Mouse (Mus musculus) embryonic facial prominence, embryonic 11.5 days (tissue): Measurements from ENCODE around the gene Dus3l. TPM values are rescaled to one million over a fixed set of nuclear protein-coding genes. Genes with fewer than 3 reads are reported as not detected.

Experiments
- ATAC-seq: fragments of 200-750 bp; cut with Nextera tagmentation; replicated peaks from 2 replicates; pipeline ENCODE4 v1.8.0; 2017; ENCODE audit warnings: low read depth; ENCODE audit not compliant: insufficient number of reproducible peaks, low FRiP score, low TSS enrichment
- DNase-seq: peaks from one replicate; pipeline ENCODE4 v3.0.0-alpha.2; 2015; ENCODE audit warnings: low spot score
- H3K27ac ChIP-seq: fragments of 300-500 bp; sonication (generic); replicated peaks from 2 replicates; pipeline ENCODE4 v1.5.1; 2014; ENCODE audit warnings: mild to moderate bottlenecking, low read depth, low read length, control low read depth
- H3K27me3 ChIP-seq: fragments of 300-500 bp; sonication (generic); 2 replicates; pipeline ENCODE4 v1.6.1; 2014; ENCODE audit warnings: mild to moderate bottlenecking, low read length, moderate library complexity, mixed read lengths; ENCODE audit not compliant: control insufficient read depth, insufficient read depth
- H3K36me3 ChIP-seq: fragments of 300-500 bp; sonication (generic); replicated peaks from 2 replicates; pipeline ENCODE4 v1.6.1; 2014; ENCODE audit warnings: low read depth, mild to moderate bottlenecking, low read length, moderate library complexity, mixed read lengths; ENCODE audit not compliant: control insufficient read depth, insufficient read depth
- H3K4me1 ChIP-seq: fragments of 300-500 bp; sonication (generic); 2 replicates; pipeline ENCODE4 v1.6.1; 2014; ENCODE audit warnings: low read length, mixed read lengths; ENCODE audit not compliant: control insufficient read depth, insufficient read depth
- H3K4me2 ChIP-seq: fragments of 300-500 bp; sonication (generic); 2 replicates; pipeline ENCODE4 v1.6.1; 2014; ENCODE audit warnings: low read depth, mild to moderate bottlenecking, control low read depth, low read length, moderate library complexity
- H3K4me3 ChIP-seq: fragments of 300-500 bp; sonication (generic); 2 replicates; pipeline ENCODE4 v1.5.1; 2014; ENCODE audit warnings: low read depth, low read length, control low read depth
- H3K9ac ChIP-seq: fragments of 300-500 bp; sonication (generic); replicated peaks from 2 replicates; pipeline ENCODE4 v1.6.1; 2014; ENCODE audit warnings: mild to moderate bottlenecking, control low read depth, low read length
- H3K9me3 ChIP-seq: fragments of 300-500 bp; sonication (generic); replicated peaks from 2 replicates; pipeline ENCODE4 v1.6.1; 2016; ENCODE audit warnings: mild to moderate bottlenecking, low read length, inconsistent platforms, mixed read lengths; ENCODE audit not compliant: control insufficient read depth
- WGBS: fragments of 180-500 bp; shearing (Covaris S2); extraction: QIAGEN DNeasy Blood & Tissue Kit; methylation state at CpG from one replicate; pipeline ENCODE4 v1.1.7; 2014; 5-methylcytosine and 5-hydroxymethylcytosine counted together
- polyA plus RNA-seq: library from polyadenylated mRNA; unstranded; fragments of >200 nt; fragmentation: Nextera tagmentation; extraction: Ambion mirVana; gene quantifications from 2 replicates; pipeline ENCODE4 v1.2.1, GENCODE M21; 2014

Dus3l gene
- polyA plus RNA-seq, 1 experiment from 2014 or later = 30.1 TPM

- Histone ChIP-seq H3K9me3 (no peaks in the 10 kb centered on the region), H3K9ac (peak within 1 kb of the TSS; percentile 54), H3K27me3 (peaks cover 48% of the 10 kb centered on the region), H3K36me3 (no peaks in the 10 kb centered on the region), H3K27ac (no peak within 1 kb of the TSS), H3K4me1 (peaks cover 6% of the 10 kb centered on the region), H3K4me3 (peak within 1 kb of the TSS; percentile 47), H3K4me2 (peak within 1 kb of the TSS; percentile 97)
- ATAC-seq (peak; percentile 34), DNase-seq (peak; percentile 92)
- under 1% methylated on average over 47 of the region's 48 CpGs for WGBS
These were observed 7.0 kb upstream of the Dus3l start, which contains the start of gene Nrtn for GRCm38 (mm10) chr17:56757416-56758123. Gene Nrtn (minus strand): TSS chr17:56757530.

DNA sequence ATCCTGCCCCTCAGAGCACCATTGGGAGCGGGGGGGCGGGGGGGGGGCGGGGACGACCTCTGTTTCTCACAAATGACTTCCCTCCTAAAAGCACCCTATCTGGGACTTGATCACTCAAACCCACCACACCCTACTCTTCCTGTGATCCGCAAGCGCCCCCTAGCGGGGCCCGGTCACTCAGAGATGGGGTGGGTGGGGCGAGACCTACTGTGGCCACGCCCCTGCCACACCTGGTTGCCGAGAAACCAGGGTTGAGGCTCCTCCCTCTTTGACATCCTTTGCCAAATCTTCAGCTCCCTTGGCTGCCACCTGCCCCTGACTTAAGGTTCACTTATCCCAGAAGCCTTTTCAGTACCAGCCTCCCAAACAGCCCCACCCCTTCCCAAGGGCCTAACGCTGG lies 6.4 kb upstream of the Dus3l start:
- WGBS = 7% methylated on average over 12 of the region's 12 CpGs
- ATAC-seq = no peak
- Histone ChIP-seq H3K9me3 (no peaks in the 10 kb centered on the region), H3K9ac (no peak overlapping the region), H3K4me2 (no peak overlapping the region; the same call in 1 of the 2 replicates), H3K36me3 (no peaks in the 10 kb centered on the region), H3K4me3 (no peak overlapping the region), H3K27me3 (peaks cover 44% of the 10 kb centered on the region), H3K4me1 (peaks cover 8% of the 10 kb centered on the region), H3K27ac (no peak overlapping the region)
- peak; percentile 62 for DNase-seq

GRCm38 (mm10) chr17:56759261-56759660 lies 5.3 kb upstream of the Dus3l start:
- Histone ChIP-seq H3K9ac (no peak overlapping the region), H3K27ac (no peak overlapping the region), H3K9me3 (no peaks in the 10 kb centered on the region), H3K4me3 (no peak overlapping the region), H3K4me1 (peaks cover 8% of the 10 kb centered on the region), H3K4me2 (no peak overlapping the region), H3K27me3 (peaks cover 33% of the 10 kb centered on the region), H3K36me3 (no peaks in the 10 kb centered on the region)
- ATAC-seq (no peak), DNase-seq (no peak)
- 53% methylated on average over 7 of the region's 7 CpGs for WGBS

GRCm38 (mm10) chr17:56761077-56761476 lies 3.5 kb upstream of the Dus3l start:
- no peak overlapping the region for H3K27ac ChIP-seq
- H3K27me3 ChIP-seq = peaks cover 14% of the 10 kb centered on the region
- H3K9ac ChIP-seq = no peak overlapping the region
- H3K36me3 ChIP-seq = no peaks in the 10 kb centered on the region
- no peaks in the 10 kb centered on the region for H3K9me3 ChIP-seq
- no peak overlapping the region for H3K4me2 ChIP-seq
- 63% methylated on average over 3 of the region's 3 CpGs for WGBS
- H3K4me1 ChIP-seq = peaks cover 8% of the 10 kb centered on the region
- DNase-seq (no peak), ATAC-seq (no peak)
- no peak overlapping the region for H3K4me3 ChIP-seq

GRCm38 (mm10) chr17:56761991-56762410 lies 2.6 kb upstream of the Dus3l start:
- H3K4me3 ChIP-seq = peak overlapping the region; percentile 37
- no peaks in the 10 kb centered on the region for H3K36me3 ChIP-seq
- ATAC-seq = peak; percentile 11; the same call in 1 of the 2 replicates
- H3K4me2 ChIP-seq = peak overlapping the region; percentile 79
- WGBS = under 1% methylated on average over 27 of the region's 28 CpGs
- H3K27me3 ChIP-seq = peaks cover 6% of the 10 kb centered on the region
- peaks cover 6% of the 10 kb centered on the region for H3K4me1 ChIP-seq
- peak overlapping the region; percentile 59; the same call in 1 of the 2 replicates for H3K27ac ChIP-seq
- peak overlapping the region; percentile 60 for H3K9ac ChIP-seq
- H3K9me3 ChIP-seq = no peaks in the 10 kb centered on the region
- peak; percentile 94 for DNase-seq

DNA sequence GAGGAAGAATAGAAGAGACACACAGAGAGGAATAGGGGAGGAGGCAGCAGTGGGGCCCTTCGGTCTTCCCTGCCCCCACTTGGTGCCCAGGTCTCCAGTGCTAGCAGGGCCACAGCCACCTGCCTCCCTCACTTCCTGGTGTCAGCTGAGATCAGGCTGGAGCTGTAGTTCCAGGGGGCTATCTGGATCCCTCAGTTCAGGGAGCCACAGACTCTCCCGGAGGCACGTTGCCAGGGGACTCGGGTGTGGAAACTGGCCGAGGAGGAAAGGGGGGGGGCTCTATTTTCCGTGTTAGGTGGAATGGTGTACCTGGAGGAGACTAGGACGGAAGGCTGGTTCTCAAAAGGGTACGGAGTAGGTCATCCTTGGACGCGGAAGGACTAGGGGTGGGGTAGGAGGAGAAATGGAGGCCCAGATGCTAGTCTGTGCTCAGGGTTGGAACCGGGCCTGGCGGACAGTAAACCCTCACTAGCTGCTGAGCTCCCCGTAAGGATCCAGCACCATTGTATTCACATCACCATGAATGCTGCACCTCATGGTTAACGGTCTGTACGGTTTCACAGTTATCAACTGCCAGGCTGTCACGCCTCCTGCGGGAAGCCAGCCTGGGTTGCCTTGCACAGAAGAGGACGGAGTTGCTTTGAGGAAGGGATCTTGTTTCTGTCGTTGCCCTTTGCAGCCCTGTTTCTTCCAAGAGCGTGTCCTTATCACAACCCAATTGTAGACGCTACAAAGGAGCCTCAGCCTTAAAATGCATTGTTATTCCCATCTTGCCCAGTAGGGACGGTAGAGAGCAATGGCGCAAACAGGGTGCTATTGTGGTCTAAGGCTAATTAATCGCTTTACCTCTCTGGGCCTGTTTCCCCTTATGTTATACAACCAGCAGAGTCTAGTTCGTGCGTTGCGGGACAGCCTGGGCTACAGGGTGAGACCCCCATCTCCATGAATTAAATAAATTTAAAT lies 1.5 kb upstream of the Dus3l start:
- Histone ChIP-seq H3K4me3 (no peak overlapping the region), H3K9me3 (no peaks in the 10 kb centered on the region), H3K27me3 (no peaks in the 10 kb centered on the region), H3K4me1 (peaks cover 3% of the 10 kb centered on the region; the same call in 1 of the 2 replicates), H3K27ac (no peak overlapping the region), H3K36me3 (no peaks in the 10 kb centered on the region), H3K4me2 (no peak overlapping the region; the same call in 1 of the 2 replicates), H3K9ac (no peak overlapping the region; the same call in 1 of the 2 replicates)
- peak; percentile 73 for DNase-seq
- no peak for ATAC-seq
- 51% methylated on average over 27 of the region's 27 CpGs for WGBS

GRCm38 (mm10) chr17:56763741-56764250 lies 761 bp upstream of the Dus3l start:
- Histone ChIP-seq H3K4me3 (no peak overlapping the region; the same call in 1 of the 2 replicates), H3K27me3 (no peaks in the 10 kb centered on the region), H3K27ac (no peak overlapping the region), H3K9me3 (no peaks in the 10 kb centered on the region), H3K4me2 (no peak overlapping the region), H3K9ac (no peak overlapping the region), H3K4me1 (peaks cover 3% of the 10 kb centered on the region; the same call in 1 of the 2 replicates), H3K36me3 (no peaks in the 10 kb centered on the region)
- ATAC-seq (no peak), DNase-seq (no peak)
- 69% methylated on average over 8 of the region's 8 CpGs for WGBS
